21 mouse cellular contexts compared by ENCODE assay signal in the genomic region with DNA sequence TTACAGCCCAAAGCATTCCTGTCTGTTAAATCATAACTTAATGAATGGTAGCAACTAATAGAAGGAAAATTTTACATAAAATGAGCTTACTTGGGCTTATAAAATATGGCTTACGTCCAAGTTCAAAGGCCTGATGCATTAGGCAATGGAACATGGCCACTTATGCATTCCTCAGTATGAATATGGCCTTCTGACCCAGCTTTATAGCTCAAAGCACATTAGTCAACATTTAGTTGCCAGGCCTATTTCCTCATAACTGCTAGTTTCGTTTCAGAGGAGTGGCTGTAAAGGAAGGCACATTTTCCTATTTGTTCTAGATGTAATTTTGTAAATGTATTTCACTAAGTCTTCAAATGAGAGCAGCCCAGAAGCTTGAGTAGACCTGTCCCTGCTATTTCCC. TPM values are rescaled to one million over a fixed set of nuclear protein-coding genes. Genes with fewer than 3 reads are reported as not detected.
DNase-seq lines count a peak whose midpoint lies in the region; ATAC-seq and TF ChIP-seq lines count a peak whose summit lies in the region.
"Had no signal": no experiment of that assay in that cellular context is flagged by ENCODE, and none has a peak within 500 bp of the region (broad histone marks: within the 10 kb centered on the region; RNA-seq: fewer than 3 reads in every experiment).

No protein-coding gene starts in this region.

- DNase-seq in limb, embryonic 14.5 days (ENCODE audit: low spot score), result peak; percentile 21
- no peak for DNase-seq in limb, embryonic 10.5 days (ENCODE audit: low spot score)
- peak; percentile 70 for DNase-seq in Patski (ENCODE audit: low read depth, low spot score)
- no peak for DNase-seq in hindbrain, embryonic 10.5 days (ENCODE audit: low spot score)
- DNase-seq: adrenal gland, postnatal 36 days; cerebellum, adult 11 months; cerebellum, postnatal 36 days; gastrocnemius, postnatal 36 days; right cerebral cortex, postnatal 25 days; thymus, adult 2 months had no signal

- POLR2A ChIA-PET in Patski (lab: Charles Lee), result interaction anchor here (0.6 kb wide), 1 partner anchor 114 kb away, joined by 3 read pairs; no protein-coding TSS in a partner anchor

- no peak for TF ChIP-seq CTCF in Patski (IDR thresholded peaks at IDR 0.05)
- no peak for TF ChIP-seq CTCF in small intestine, adult 2 months (IDR thresholded peaks at IDR 0.05; ENCODE audit: extremely low read depth, insufficient read length, insufficient replicate concordance, low read depth, low read length)

- TF ChIP-seq POLR2A in limb, embryonic 14.5 days (IDR thresholded peaks at IDR 0.05; ENCODE audit: borderline replicate concordance, extremely low read depth, insufficient read depth, insufficient read length), result no peak
- TF ChIP-seq POLR2A in small intestine, adult 2 months (IDR thresholded peaks at IDR 0.05; ENCODE audit: low read depth, low read length), result no peak

- no peak overlapping the region for H3K4me2 ChIP-seq in limb, embryonic 14.5 days (replicated peaks; ENCODE audit: low read depth, low read length, severe bottlenecking)
- H3K4me2 ChIP-seq: heart, embryonic 15.5 days; liver, embryonic 11.5 days; neural tube, embryonic 12.5 days had no signal

- in situ Hi-C loops in Patski (cut with MboI; ENCODE audit: low pct_unique_long_range_greater_than_20kb), result no loop called here

- no peak overlapping the region for H3K9ac ChIP-seq in limb, embryonic 14.5 days (ENCODE audit: low read depth, low read length, severe bottlenecking)
- H3K9ac ChIP-seq: heart, embryonic 15.5 days; neural tube, embryonic 12.5 days had no signal

- 39% methylated on average over 2 of the region's 2 CpGs for WGBS in limb, embryonic 14.5 days
- 87% methylated on average over 2 of the region's 2 CpGs for WGBS in limb, embryonic 10.5 days
- WGBS in small intestine, adult 2 months, result 19% methylated on average over 2 of the region's 2 CpGs
- WGBS in hindbrain, embryonic 10.5 days, result 84% methylated on average over 2 of the region's 2 CpGs

- H3K4me1 ChIP-seq in limb, embryonic 14.5 days (ENCODE audit: control insufficient read depth, insufficient read depth, low read length), result peaks cover 4% of the 10 kb centered on the region; the same call in 1 of the 2 replicates
- H3K4me1 ChIP-seq in limb, embryonic 10.5 days, result peaks cover 7% of the 10 kb centered on the region
- H3K4me1 ChIP-seq in small intestine, adult 2 months (ENCODE audit: control insufficient read depth, insufficient read depth, insufficient read length, low read length), result peaks cover 20% of the 10 kb centered on the region; the same call in 1 of the 2 replicates
- H3K4me1 ChIP-seq in hindbrain, embryonic 10.5 days (replicated peaks), result peaks cover 17% of the 10 kb centered on the region; the same call in 1 of the 2 replicates

- H3K4me3 ChIP-seq in limb, embryonic 14.5 days (replicated peaks; ENCODE audit: low read length), result no peak overlapping the region
- H3K4me3 ChIP-seq in limb, embryonic 10.5 days, result no peak overlapping the region
- H3K4me3 ChIP-seq in small intestine, adult 2 months (ENCODE audit: low read depth, low read length), result no peak overlapping the region
- no peak overlapping the region for H3K4me3 ChIP-seq in hindbrain, embryonic 10.5 days
- H3K4me3 ChIP-seq: heart, embryonic 15.5 days; layer of hippocampus, adult 2 months; megakaryocyte, embryonic 14.5 days; neural tube, embryonic 12.5 days had no signal

- H3K27me3 ChIP-seq in limb, embryonic 14.5 days (ENCODE audit: control insufficient read depth, insufficient read depth, low read length), result no peaks in the 10 kb centered on the region
- no peaks in the 10 kb centered on the region for H3K27me3 ChIP-seq in limb, embryonic 10.5 days (ENCODE audit: low read depth, poor library complexity, severe bottlenecking)
- no peaks in the 10 kb centered on the region for H3K27me3 ChIP-seq in Patski
- no peaks in the 10 kb centered on the region for H3K27me3 ChIP-seq in small intestine, adult 2 months (ENCODE audit: control insufficient read depth, insufficient read depth, low read length)
- no peaks in the 10 kb centered on the region for H3K27me3 ChIP-seq in hindbrain, embryonic 10.5 days (ENCODE audit: insufficient read depth, poor library complexity, severe bottlenecking)
- H3K27me3 ChIP-seq: heart, embryonic 15.5 days; megakaryocyte, embryonic 14.5 days; neural tube, embryonic 12.5 days had no signal

- H3K36me3 ChIP-seq in limb, embryonic 14.5 days (ENCODE audit: control insufficient read depth, insufficient read depth, low read length), result no peaks in the 10 kb centered on the region
- H3K36me3 ChIP-seq in limb, embryonic 10.5 days, result no peaks in the 10 kb centered on the region
- no peaks in the 10 kb centered on the region for H3K36me3 ChIP-seq in small intestine, adult 2 months (ENCODE audit: control insufficient read depth, insufficient read depth, low read length)
- no peaks in the 10 kb centered on the region for H3K36me3 ChIP-seq in hindbrain, embryonic 10.5 days
- H3K36me3 ChIP-seq: heart, embryonic 15.5 days; neural tube, embryonic 12.5 days had no signal

- CTCF ChIA-PET in Patski (lab: Charles Lee), result interaction anchor here (1.3 kb wide), 2 partner anchors 10 to 89 kb away, joined by 3 to 5 read pairs; no protein-coding TSS in a partner anchor

- no peaks in the 10 kb centered on the region for H3K9me3 ChIP-seq in limb, embryonic 14.5 days (ENCODE audit: control insufficient read depth, low read length)
- H3K9me3 ChIP-seq in limb, embryonic 10.5 days (replicated peaks), result no peaks in the 10 kb centered on the region
- no peaks in the 10 kb centered on the region for H3K9me3 ChIP-seq in hindbrain, embryonic 10.5 days
- H3K9me3 ChIP-seq: heart, embryonic 15.5 days; megakaryocyte, embryonic 14.5 days; neural tube, embryonic 12.5 days had no signal

- ATAC-seq in limb, embryonic 14.5 days (ENCODE audit: low FRiP score, low read depth), result no peak
- peak; percentile 9 for ATAC-seq in Patski
- ATAC-seq in granulocyte monocyte progenitor cell, adult 5-6 weeks (replicated peaks; ENCODE audit: poor library complexity, severe bottlenecking), result peak; percentile 48
- ATAC-seq in cerebellum, adult (ENCODE audit: insufficient number of reproducible peaks, low FRiP score, low TSS enrichment), result no peak
- ATAC-seq: activated CD4-positive, CD25-positive, alpha-beta regulatory T cell, adult 4 months; CD4-positive, CD25-positive, alpha-beta regulatory T cell, adult 4 months; inflammation-experienced regulatory T-cells, adult 6 months had no signal

- H3K27ac ChIP-seq in limb, embryonic 14.5 days (replicated peaks; ENCODE audit: low read depth, low read length), result no peak overlapping the region
- H3K27ac ChIP-seq in limb, embryonic 10.5 days, result no peak overlapping the region
- peak overlapping the region; percentile 96 for H3K27ac ChIP-seq in small intestine, adult 2 months (ENCODE audit: insufficient read depth, low read depth, low read length)
- H3K27ac ChIP-seq in hindbrain, embryonic 10.5 days, result no peak overlapping the region
- H3K27ac ChIP-seq: heart, embryonic 15.5 days; layer of hippocampus, adult 2 months; neural tube, embryonic 12.5 days had no signal

RNA-seq across cellular contexts. Expression of gene Fcho2, which starts 3.8 kb away (rescaled TPM):
- 39.2 and 41.6 TPM in 2 replicates for polyA plus RNA-seq in limb, embryonic 14.5 days (2012; rRNA removed)
- polyA plus RNA-seq in limb, embryonic 14.5 days (2014; fragmentation: Nextera tagmentation; extraction: Ambion mirVana), result 25.3 and 30.4 TPM in 2 replicates
- 26.1 and 34.1 TPM in 2 replicates for polyA plus RNA-seq in limb, embryonic 10.5 days (2016; fragmentation: Nextera tagmentation; extraction: Ambion mirVana)
- polyA plus RNA-seq in Patski (2021), result 37.0 TPM
- total RNA-seq in granulocyte monocyte progenitor cell, adult 5-6 weeks (2014; fragmentation: Nextera tagmentation), result 47.5 and 48.2 TPM in 2 replicates
- 14.7 TPM in 2 replicates for total RNA-seq in granulocyte monocyte progenitor cell, adult 5-6 weeks (2017)
- polyA plus RNA-seq in small intestine, adult 2 months (2012; rRNA removed), result 3.2 and 8.5 TPM in 2 replicates
- polyA plus RNA-seq in hindbrain, embryonic 10.5 days (2016; fragmentation: Nextera tagmentation; extraction: Ambion mirVana), result 23.5 and 27.3 TPM in 2 replicates

Comparison
In these comparisons a context has a peak if more than half of its experiments do, and no peak if none do; other contexts are left out.
1. DNase-seq: peak in limb, embryonic 14.5 days (single experiment) and Patski (single experiment); none in limb, embryonic 10.5 days (single experiment) and hindbrain, embryonic 10.5 days (single experiment).
2. ATAC-seq: peak in Patski (single experiment) and granulocyte monocyte progenitor cell, adult 5-6 weeks (single experiment); none in limb, embryonic 14.5 days (single experiment) and cerebellum, adult (single experiment).